Mouse (Mus musculus): Measurements from ENCODE around the gene Fbxo27. TPM values are rescaled to one million over a fixed set of nuclear protein-coding genes. Genes with fewer than 3 reads are reported as not detected.
"Not testable (repeated sequence)": the region's sequence is repeated elsewhere in the genome, so short reads cannot be mapped to it uniquely, and the experiment has no call there.

Fbxo27 gene
- polyA plus RNA-seq, 1 experiment: not detected

DNA sequence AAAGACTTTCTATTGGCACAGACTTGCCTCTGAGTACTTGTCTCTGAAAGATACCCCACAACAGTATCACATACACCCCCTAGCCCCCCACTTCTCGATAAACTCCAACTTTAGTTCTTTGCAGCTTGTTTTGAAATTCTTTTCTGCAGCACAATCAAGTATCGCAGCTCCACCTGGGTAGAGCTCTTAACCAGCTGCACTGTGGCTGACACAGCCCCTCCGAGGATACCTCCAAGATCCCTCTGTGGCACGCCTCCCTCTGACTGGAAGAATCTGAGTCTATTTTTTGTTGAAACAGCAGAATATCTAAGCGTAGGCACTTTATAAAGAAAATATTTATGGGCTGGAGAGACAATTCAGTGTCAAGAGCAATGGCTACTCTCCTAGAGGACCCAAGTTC is 20.4 kb upstream of the Fbxo27 start:
- H3ac ChIP-seq (ENCODE audit: control insufficient read depth, insufficient read length): no peak overlapping the region
- H3K27me3 ChIP-seq (ENCODE audit: control insufficient read depth, insufficient read depth, insufficient read length): peaks cover 5% of the 10 kb centered on the region
- TF ChIP-seq USF1 (IDR thresholded peaks at IDR 0.05; ENCODE audit: low read depth) (no peak), E2F4 (IDR thresholded peaks at IDR 0.05; ENCODE audit: insufficient read depth) (no peak), TCF3 (IDR thresholded peaks at IDR 0.05; ENCODE audit: insufficient read length, low read depth) (no peak), CEBPB (IDR thresholded peaks at IDR 0.05; ENCODE audit: insufficient read depth, poor library complexity, severe bottlenecking) (no peak), SRF (IDR thresholded peaks at IDR 0.05; ENCODE audit: control insufficient read depth, insufficient read length, low read depth) (no peak), POLR2AphosphoS2 (IDR thresholded peaks at IDR 0.05; ENCODE audit: insufficient read length, low read depth) (no peak), POLR2A (IDR thresholded peaks at IDR 0.05; ENCODE audit: insufficient read length, low read depth) (no peak), REST (IDR thresholded peaks at IDR 0.05; ENCODE audit: insufficient read depth, insufficient read length) (no peak), TCF12 (IDR thresholded peaks at IDR 0.05; ENCODE audit: insufficient read depth, poor library complexity, severe bottlenecking) (no peak), MYOG (IDR thresholded peaks at IDR 0.05; ENCODE audit: control insufficient read depth in 1 of 3, insufficient read depth in 1 of 3, insufficient read length in 2 of 3, low read depth in 2 of 3) (no peak), MYOD1 (IDR thresholded peaks at IDR 0.05; ENCODE audit: control insufficient read depth in 1 of 3, insufficient read length in 2 of 3, low read depth in 2 of 3) (no peak)
- H3K4me3 ChIP-seq: no peak overlapping the region
- no peaks in the 10 kb centered on the region for H3K79me2 ChIP-seq (ENCODE audit: control insufficient read depth, insufficient read depth)
- H3K36me3 ChIP-seq (ENCODE audit: control insufficient read depth, insufficient read depth): no peaks in the 10 kb centered on the region
- H3K4me2 ChIP-seq (ENCODE audit: low read depth): no peak overlapping the region

DNA sequence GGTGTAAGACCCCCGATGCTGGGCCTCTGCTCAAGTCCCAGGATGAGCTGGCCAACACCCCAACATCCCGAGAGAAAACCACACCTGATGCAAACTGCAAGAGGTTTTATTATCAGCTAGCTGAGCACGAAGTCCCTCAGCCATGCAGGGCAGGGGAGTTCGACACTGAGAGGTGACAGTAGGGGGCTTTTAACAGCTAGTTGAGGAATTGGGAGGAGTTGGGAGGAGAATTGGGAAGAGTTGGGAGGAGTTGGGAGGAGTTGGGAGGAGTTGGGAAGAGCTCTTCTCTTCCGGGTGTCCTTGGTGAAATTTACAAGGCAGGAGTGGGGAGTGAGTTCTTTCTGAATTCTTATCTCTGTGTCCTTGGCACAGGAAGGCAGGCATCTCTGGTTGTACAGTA is 19.9 kb upstream of the Fbxo27 start:
- H3K4me3 ChIP-seq; H3ac ChIP-seq (ENCODE audit: control insufficient read depth, insufficient read length); H3K36me3 ChIP-seq (ENCODE audit: control insufficient read depth, insufficient read depth); H3K27me3 ChIP-seq (ENCODE audit: control insufficient read depth, insufficient read depth, insufficient read length); H3K79me2 ChIP-seq (ENCODE audit: control insufficient read depth, insufficient read depth); H3K4me2 ChIP-seq (ENCODE audit: low read depth): not testable (repeated sequence)

DNA sequence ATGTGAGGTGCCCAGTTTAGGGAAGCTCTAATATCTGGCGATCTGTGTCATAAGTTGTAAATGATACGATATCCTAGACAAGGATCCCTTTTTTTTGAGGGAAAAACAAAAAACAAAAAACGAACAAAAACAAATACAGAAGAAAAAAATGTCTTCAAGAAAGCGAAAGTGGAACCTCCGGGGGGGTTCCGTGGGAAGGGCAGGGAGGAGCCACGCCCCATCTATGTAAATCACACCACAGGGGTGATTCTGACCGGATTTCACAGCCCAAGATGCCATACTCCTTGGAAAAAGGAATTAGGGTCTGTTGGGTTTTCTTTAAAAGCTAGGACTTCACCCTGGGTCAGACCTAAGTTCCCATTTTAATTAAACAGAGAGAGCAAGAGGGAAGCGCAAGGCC is 17.7 kb upstream of the Fbxo27 start:
- Histone ChIP-seq H3K4me3 (no peak overlapping the region), H3K4me2 (ENCODE audit: low read depth) (no peak overlapping the region), H3K79me2 (ENCODE audit: control insufficient read depth, insufficient read depth) (no peaks in the 10 kb centered on the region), H3K27me3 (ENCODE audit: control insufficient read depth, insufficient read depth, insufficient read length) (peaks cover 5% of the 10 kb centered on the region), H3K36me3 (ENCODE audit: control insufficient read depth, insufficient read depth) (no peaks in the 10 kb centered on the region), H3ac (ENCODE audit: control insufficient read depth, insufficient read length) (no peak overlapping the region)
- TF ChIP-seq TCF12 (IDR thresholded peaks at IDR 0.05; ENCODE audit: insufficient read depth, poor library complexity, severe bottlenecking) (no peak), MYOD1 (IDR thresholded peaks at IDR 0.05; ENCODE audit: control insufficient read depth in 1 of 3, insufficient read length in 2 of 3, low read depth in 2 of 3) (no peak), E2F4 (IDR thresholded peaks at IDR 0.05; ENCODE audit: insufficient read depth) (no peak), MYOG (IDR thresholded peaks at IDR 0.05; ENCODE audit: control insufficient read depth in 1 of 3, insufficient read depth in 1 of 3, insufficient read length in 2 of 3, low read depth in 2 of 3) (no peak), POLR2A (IDR thresholded peaks at IDR 0.05; ENCODE audit: insufficient read length, low read depth) (no peak), MAX (IDR thresholded peaks at IDR 0.05; ENCODE audit: low read depth) (no peak), SRF (IDR thresholded peaks at IDR 0.05; ENCODE audit: control insufficient read depth, insufficient read length, low read depth) (no peak), REST (IDR thresholded peaks at IDR 0.05; ENCODE audit: insufficient read depth, insufficient read length) (no peak), CEBPB (IDR thresholded peaks at IDR 0.05; ENCODE audit: insufficient read depth, poor library complexity, severe bottlenecking) (no peak), TCF3 (IDR thresholded peaks at IDR 0.05; ENCODE audit: insufficient read length, low read depth) (no peak)

DNA sequence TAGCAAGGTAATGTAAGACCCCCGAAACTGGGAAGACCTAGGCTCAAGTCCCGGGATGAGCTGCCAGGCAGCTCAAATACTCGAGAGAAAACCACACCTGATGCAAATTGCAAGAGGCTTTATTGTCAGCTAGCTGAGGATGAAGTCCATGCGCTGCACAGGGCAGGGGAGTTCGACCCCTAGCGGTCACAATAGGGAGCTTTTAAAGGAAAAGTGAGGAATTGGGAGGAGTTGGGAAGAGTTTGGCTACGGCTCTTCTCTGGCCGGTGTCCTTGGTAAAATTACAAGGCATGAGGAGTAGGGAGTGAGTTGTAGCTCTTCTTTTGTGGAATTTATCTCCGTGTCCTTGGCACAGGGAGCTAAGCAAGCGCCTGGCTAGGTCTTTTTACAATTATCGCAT is 16.9 kb upstream of the Fbxo27 start:
- H3K4me3 ChIP-seq: no peak overlapping the region
- no peaks in the 10 kb centered on the region for H3K79me2 ChIP-seq (ENCODE audit: control insufficient read depth, insufficient read depth)
- no peaks in the 10 kb centered on the region for H3K36me3 ChIP-seq (ENCODE audit: control insufficient read depth, insufficient read depth)
- TF ChIP-seq SRF (IDR thresholded peaks at IDR 0.05; ENCODE audit: control insufficient read depth, insufficient read length, low read depth) (no peak), TCF12 (IDR thresholded peaks at IDR 0.05; ENCODE audit: insufficient read depth, poor library complexity, severe bottlenecking) (no peak), REST (IDR thresholded peaks at IDR 0.05; ENCODE audit: insufficient read depth, insufficient read length) (no peak), MYOG (IDR thresholded peaks at IDR 0.05; ENCODE audit: control insufficient read depth in 1 of 3, insufficient read depth in 1 of 3, insufficient read length in 2 of 3, low read depth in 2 of 3) (no peak), MYOD1 (IDR thresholded peaks at IDR 0.05; ENCODE audit: control insufficient read depth in 1 of 3, insufficient read length in 2 of 3, low read depth in 2 of 3) (no peak), USF1 (IDR thresholded peaks at IDR 0.05; ENCODE audit: low read depth) (no peak), TCF3 (IDR thresholded peaks at IDR 0.05; ENCODE audit: insufficient read length, low read depth) (no peak), POLR2AphosphoS2 (IDR thresholded peaks at IDR 0.05; ENCODE audit: insufficient read length, low read depth) (no peak), MAX (IDR thresholded peaks at IDR 0.05; ENCODE audit: low read depth) (no peak), CEBPB (IDR thresholded peaks at IDR 0.05; ENCODE audit: insufficient read depth, poor library complexity, severe bottlenecking) (no peak), POLR2A (IDR thresholded peaks at IDR 0.05; ENCODE audit: insufficient read length, low read depth) (no peak), E2F4 (IDR thresholded peaks at IDR 0.05; ENCODE audit: insufficient read depth) (no peak)
- no peak overlapping the region for H3ac ChIP-seq (ENCODE audit: control insufficient read depth, insufficient read length)
- H3K4me2 ChIP-seq (ENCODE audit: low read depth): no peak overlapping the region
- peaks cover 8% of the 10 kb centered on the region for H3K27me3 ChIP-seq (ENCODE audit: control insufficient read depth, insufficient read depth, insufficient read length)

DNA sequence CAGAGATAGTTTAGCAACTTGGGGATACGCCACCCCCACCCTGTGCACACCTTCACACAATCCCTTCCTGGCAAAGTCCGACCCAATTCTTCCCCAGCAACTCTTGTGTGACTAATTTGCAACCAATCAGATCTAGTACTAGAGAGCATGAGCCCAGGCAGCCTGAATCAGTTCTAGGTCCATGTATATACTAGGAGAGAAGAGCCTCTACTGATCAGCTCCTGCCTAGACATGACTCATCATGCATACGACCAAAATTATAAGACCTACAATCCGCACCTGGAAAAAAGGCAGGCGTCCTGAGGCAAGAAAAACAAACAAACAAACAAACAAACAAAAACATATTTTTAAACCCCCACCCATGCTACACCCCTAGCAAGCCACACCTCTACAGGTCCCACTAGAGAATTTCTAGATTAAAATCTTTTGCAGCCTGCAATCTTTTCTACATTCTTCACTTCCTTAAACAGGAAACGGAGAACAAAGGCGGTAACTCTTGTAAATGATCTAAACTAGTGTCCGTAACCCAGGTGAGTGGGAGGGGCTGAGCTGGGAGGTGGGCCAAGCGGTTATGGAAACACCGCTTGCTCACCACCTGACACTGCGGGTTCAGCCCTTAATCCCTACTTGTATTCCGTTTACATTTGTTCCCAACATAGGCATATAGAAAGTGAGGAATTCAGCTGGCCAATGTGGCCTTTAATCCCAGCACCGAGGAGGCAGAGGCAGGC is 15.7 kb upstream of the Fbxo27 start:
- H3ac ChIP-seq (ENCODE audit: control insufficient read depth, insufficient read length): no peak overlapping the region
- H3K79me2 ChIP-seq (ENCODE audit: control insufficient read depth, insufficient read depth): no peaks in the 10 kb centered on the region
- no peak for TF ChIP-seq USF1 (IDR thresholded peaks at IDR 0.05; ENCODE audit: low read depth)
- H3K4me3 ChIP-seq: no peak overlapping the region
- peaks cover 15% of the 10 kb centered on the region for H3K27me3 ChIP-seq (ENCODE audit: control insufficient read depth, insufficient read depth, insufficient read length)
- no peak overlapping the region for H3K4me2 ChIP-seq (ENCODE audit: low read depth)
- H3K36me3 ChIP-seq (ENCODE audit: control insufficient read depth, insufficient read depth): no peaks in the 10 kb centered on the region
